Mouse (Mus musculus): ENCODE data around the gene 4933406M09Rik.

The 4933406M09Rik gene

GRCm38 (mm10) chr1:134433002-134433401 lies 47.3 kb downstream of the 4933406M09Rik start:
- DNase-seq (ENCODE audit: low read depth in 2 of 2, low spot score in 2 of 2): no peak

- DNase-seq (ENCODE audit: low read depth in 2 of 2, low spot score in 2 of 2): no peak
These were observed 47.7 kb downstream of the 4933406M09Rik start for GRCm38 (mm10) chr1:134433473-134433872.

- no peak for DNase-seq (ENCODE audit: low read depth in 2 of 2, low spot score in 2 of 2)
These were observed 49.7 kb downstream of the 4933406M09Rik start for GRCm38 (mm10) chr1:134435414-134435813.

- no peak for DNase-seq (ENCODE audit: low read depth in 2 of 2, low spot score in 2 of 2)
These were observed 54.7 kb downstream of the 4933406M09Rik start for GRCm38 (mm10) chr1:134440437-134440836.
